Mouse (Mus musculus) limb, embryonic 13.5 days (tissue): ENCODE data around the gene Rgr. TPM values are rescaled to one million over a fixed set of nuclear protein-coding genes. Genes with fewer than 3 reads are reported as not detected.

Experiments used
- ATAC-seq: fragments of 200-750 bp; cut with Nextera tagmentation; 2 replicates; pipeline ENCODE4 v1.8.0; 2017; ENCODE audit warnings: low read depth, moderate number of reproducible peaks, moderate TSS enrichment; ENCODE audit not compliant: low FRiP score
- H3K27ac ChIP-seq: fragments of 300-500 bp; sonication (generic); 2 replicates; pipeline ENCODE4 v1.5.1; 2015; ENCODE audit warnings: inconsistent platforms, mild to moderate bottlenecking, moderate library complexity
- H3K27me3 ChIP-seq: fragments of 300-500 bp; sonication (generic); 2 replicates; pipeline ENCODE4 v1.6.1; 2015; ENCODE audit warnings: mild to moderate bottlenecking, inconsistent platforms
- H3K36me3 ChIP-seq: fragments of 300-500 bp; sonication (generic); 2 replicates; pipeline ENCODE4 v1.6.1; 2015; ENCODE audit warnings: inconsistent platforms, mild to moderate bottlenecking, moderate library complexity
- H3K4me1 ChIP-seq: fragments of 300-500 bp; sonication (generic); 2 replicates; pipeline ENCODE4 v1.6.1; 2015; ENCODE audit warnings: inconsistent platforms
- H3K4me2 ChIP-seq: fragments of 300-500 bp; sonication (generic); replicated peaks from 2 replicates; pipeline ENCODE4 v1.6.1; 2015; ENCODE audit warnings: inconsistent platforms, mild to moderate bottlenecking, moderate library complexity
- H3K4me3 ChIP-seq: fragments of 300-500 bp; sonication (generic); 2 replicates; pipeline ENCODE4 v1.5.1; 2015; ENCODE audit warnings: moderate library complexity, mild to moderate bottlenecking, inconsistent platforms
- H3K9ac ChIP-seq: fragments of 300-500 bp; sonication (generic); 2 replicates; pipeline ENCODE4 v1.6.1; 2015; ENCODE audit warnings: mild to moderate bottlenecking, inconsistent platforms
- H3K9me3 ChIP-seq: fragments of 300-500 bp; sonication (generic); 2 replicates; pipeline ENCODE4 v1.6.1; 2016; ENCODE audit warnings: inconsistent platforms
- WGBS: fragments of 180-500 bp; shearing (Covaris S2); methylation state at CpG from one replicate; pipeline ENCODE4 v1.1.7; 2015; 5-methylcytosine and 5-hydroxymethylcytosine counted together
- polyA plus RNA-seq: library from polyadenylated mRNA; unstranded; fragments of >200 nt; fragmentation: Nextera tagmentation; extraction: Ambion mirVana; gene quantifications from 2 replicates; pipeline ENCODE4 v1.2.1, GENCODE M21; 2015

Gene Rgr
- 0.15 TPM in 1 of 2 replicates, not detected in the other for polyA plus RNA-seq

DNA sequence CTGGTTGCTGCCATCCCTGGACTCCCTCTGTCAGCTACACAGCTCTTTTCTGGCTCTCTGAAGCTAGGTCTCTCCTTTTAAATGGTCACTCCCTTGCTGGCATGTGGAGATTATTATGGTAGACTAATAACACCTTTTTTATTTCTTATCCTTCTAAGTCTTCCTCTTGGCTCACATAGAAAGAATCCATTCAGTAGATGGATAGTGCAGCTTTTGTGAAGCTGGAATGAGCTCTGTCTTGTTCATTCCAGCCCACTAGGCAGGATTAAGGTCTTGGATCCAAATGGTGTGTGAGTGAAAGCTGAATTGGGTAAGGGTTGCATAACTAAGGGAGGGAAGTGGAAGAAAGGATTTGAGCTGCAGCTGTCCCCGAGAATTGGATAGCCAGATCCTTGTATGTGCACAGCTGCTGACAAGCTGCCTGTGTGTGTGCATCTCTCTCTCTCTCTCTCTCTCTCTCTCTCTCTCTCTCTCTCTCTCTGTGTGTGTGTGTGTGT is at the start of gene Rgr:
TSS of gene Rgr (minus strand) at position 51 of the 497 bp plus-strand sequence.
- Histone ChIP-seq H3K36me3 (no peaks in the 10 kb centered on the region), H3K9ac (no peak within 1 kb of the TSS), H3K27me3 (no peaks in the 10 kb centered on the region), H3K4me2 (no peak within 1 kb of the TSS), H3K4me3 (no peak within 1 kb of the TSS), H3K4me1 (no peaks in the 10 kb centered on the region), H3K9me3 (no peaks in the 10 kb centered on the region), H3K27ac (no peak within 1 kb of the TSS)
- 89% methylated on average over 1 of the region's 1 CpGs for WGBS
- ATAC-seq, result peak; percentile 32; the same call in 1 of the 2 replicates

DNA sequence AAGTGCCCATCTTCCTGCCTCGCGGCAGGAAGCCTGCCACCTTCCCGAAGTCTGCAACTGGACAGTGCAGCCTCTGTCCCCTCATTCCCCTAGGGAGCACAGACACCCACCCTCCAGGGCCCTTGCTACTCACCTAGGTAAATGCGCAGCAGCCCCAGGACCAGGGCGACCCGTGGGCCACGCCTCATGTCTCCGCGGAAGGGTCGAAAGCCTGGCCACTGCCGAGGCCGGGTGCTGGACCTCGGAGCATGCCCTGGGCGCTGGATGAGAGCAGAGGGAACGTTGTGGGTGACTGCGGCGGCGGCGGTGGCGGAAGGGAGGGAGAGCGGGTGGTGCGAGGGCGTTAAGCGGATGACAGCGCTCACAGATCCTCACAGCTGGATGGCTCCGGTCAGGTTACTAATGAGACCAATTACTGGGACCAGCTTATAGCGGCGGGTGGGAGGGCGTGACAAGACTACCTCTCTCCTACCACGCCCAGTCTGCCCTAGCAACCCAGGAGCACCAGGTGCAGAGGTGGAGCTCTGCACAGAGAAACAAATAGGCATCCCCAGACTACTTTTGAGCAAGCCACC is 49.3 kb upstream of the Rgr start, which contains the start of gene Cdhr1:
TSS of gene Cdhr1 (minus strand) at position 392 of the 575 bp plus-strand sequence.
- H3K27ac ChIP-seq, result no peak within 1 kb of the TSS
- H3K9me3 ChIP-seq, result no peaks in the 10 kb centered on the region
- under 1% methylated on average over 30 of the region's 30 CpGs for WGBS
- ATAC-seq, result peak; percentile 52
- peaks cover 53% of the 10 kb centered on the region for H3K27me3 ChIP-seq
- H3K4me3 ChIP-seq, result peak within 1 kb of the TSS; percentile 32
- peak within 1 kb of the TSS; percentile 59 for H3K4me2 ChIP-seq
- peak within 1 kb of the TSS; percentile 45; the same call in 1 of the 2 replicates for H3K9ac ChIP-seq
- H3K4me1 ChIP-seq, result peaks cover 8% of the 10 kb centered on the region
- H3K36me3 ChIP-seq, result no peaks in the 10 kb centered on the region

DNA sequence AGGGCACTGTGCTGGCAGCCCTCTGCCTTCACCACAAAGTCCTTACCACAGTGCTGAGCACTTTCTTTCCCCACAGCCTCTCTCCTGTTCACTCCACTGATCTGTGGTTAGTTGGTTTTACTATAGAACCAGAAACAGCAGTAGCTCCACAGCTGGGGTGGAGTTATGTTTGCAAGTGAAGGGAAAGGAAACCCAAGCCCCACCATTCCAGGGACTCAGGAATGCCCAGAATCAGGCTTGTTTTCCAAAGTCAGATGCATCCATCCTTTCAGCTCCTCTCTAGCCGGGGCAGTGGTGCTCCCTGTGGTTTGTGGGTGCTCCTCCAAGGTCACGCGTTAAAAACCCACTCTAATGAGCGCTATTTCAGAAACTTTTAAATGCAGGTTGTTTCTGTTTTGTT is 46.8 kb upstream of the Rgr start:
- H3K4me3 ChIP-seq, result no peak overlapping the region
- no peak overlapping the region for H3K4me2 ChIP-seq
- H3K4me1 ChIP-seq, result peaks cover 8% of the 10 kb centered on the region
- no peaks in the 10 kb centered on the region for H3K9me3 ChIP-seq
- peaks cover 50% of the 10 kb centered on the region for H3K27me3 ChIP-seq
- 76% methylated on average over 4 of the region's 4 CpGs for whole genome bisulfite sequencing
- ATAC-seq, result no peak
- no peaks in the 10 kb centered on the region for H3K36me3 ChIP-seq
- H3K27ac ChIP-seq, result no peak overlapping the region
- H3K9ac ChIP-seq, result no peak overlapping the region

DNA sequence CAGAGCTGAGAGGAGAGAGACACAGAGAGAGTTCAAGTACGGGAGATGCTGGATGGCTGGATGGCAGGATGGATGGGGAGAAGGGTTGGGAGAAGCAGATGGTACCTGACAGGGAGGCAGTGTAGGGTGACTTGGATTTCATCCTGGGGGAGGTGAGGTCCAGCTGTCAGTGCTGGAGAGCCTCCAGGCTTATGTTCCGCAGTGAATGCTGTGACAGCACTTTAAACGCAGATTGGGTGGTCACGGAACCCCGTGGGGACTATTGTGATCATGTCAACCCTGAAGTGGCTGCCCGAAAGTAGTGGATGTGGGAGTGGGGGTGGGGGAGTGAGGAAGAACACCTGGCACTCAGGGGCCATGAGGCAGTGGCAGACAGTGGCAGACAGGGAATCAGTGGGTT is 45.7 kb upstream of the Rgr start:
- 83% methylated on average over 6 of the region's 6 CpGs for WGBS
- no peak for ATAC-seq
- no peak overlapping the region for H3K9ac ChIP-seq
- no peaks in the 10 kb centered on the region for H3K36me3 ChIP-seq
- no peak overlapping the region for H3K4me2 ChIP-seq
- H3K27me3 ChIP-seq, result peaks cover 42% of the 10 kb centered on the region
- no peaks in the 10 kb centered on the region for H3K9me3 ChIP-seq
- H3K4me1 ChIP-seq, result peaks cover 8% of the 10 kb centered on the region
- no peak overlapping the region for H3K27ac ChIP-seq
- H3K4me3 ChIP-seq, result no peak overlapping the region

DNA sequence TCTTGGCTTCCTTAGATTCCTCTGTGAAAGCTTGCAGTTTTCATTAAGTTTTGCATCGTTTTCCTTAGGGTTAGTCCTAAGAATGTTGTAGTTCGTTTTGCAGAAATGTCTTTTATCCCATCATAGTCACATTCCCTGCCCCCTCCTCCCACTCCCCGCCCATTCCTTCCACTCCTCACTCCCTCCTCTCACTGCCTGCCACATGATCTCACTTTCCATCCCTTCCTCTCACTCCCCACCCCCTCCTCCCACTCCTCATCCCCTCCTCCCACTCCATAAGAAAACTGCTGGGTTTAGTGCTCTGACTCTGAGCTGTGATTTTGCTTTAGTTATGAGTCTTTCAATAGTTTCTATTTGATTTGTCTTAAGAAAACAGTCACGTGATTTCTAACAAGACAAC is 35.0 kb upstream of the Rgr start:
- no peak overlapping the region for H3K4me3 ChIP-seq
- no peak for ATAC-seq

DNA sequence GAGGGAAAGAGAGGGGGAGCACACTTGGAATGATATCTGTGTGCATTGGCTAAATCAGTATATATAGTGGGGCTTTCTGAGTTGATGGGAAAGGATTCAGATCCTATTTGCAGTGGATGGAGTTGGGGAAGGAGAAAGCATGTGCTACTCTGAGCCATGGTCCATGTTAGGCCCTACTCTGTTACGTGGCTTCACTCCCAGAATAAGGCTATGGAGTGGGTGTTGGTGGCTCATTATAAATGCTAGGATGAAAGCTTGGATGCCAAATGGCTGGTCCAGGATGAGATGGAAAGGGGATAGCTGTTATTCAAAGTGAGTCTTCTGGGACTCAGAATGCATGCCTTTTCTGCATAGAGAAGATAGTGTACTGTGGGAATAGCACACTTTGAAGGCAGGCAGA is 32.0 kb upstream of the Rgr start:
- H3K4me2 ChIP-seq, result no peak overlapping the region
- H3K27me3 ChIP-seq, result no peaks in the 10 kb centered on the region
- H3K9me3 ChIP-seq, result no peaks in the 10 kb centered on the region
- H3K36me3 ChIP-seq, result no peaks in the 10 kb centered on the region
- no peak for ATAC-seq
- 65% methylated on average over 1 of the region's 1 CpGs for WGBS
- H3K4me1 ChIP-seq, result no peaks in the 10 kb centered on the region
- no peak overlapping the region for H3K9ac ChIP-seq
- H3K4me3 ChIP-seq, result no peak overlapping the region
- H3K27ac ChIP-seq, result no peak overlapping the region

More for the DNA sequence above, 35.0 kb upstream of the Rgr start:
- Histone ChIP-seq H3K36me3 (no peaks in the 10 kb centered on the region), H3K27me3 (no peaks in the 10 kb centered on the region), H3K9ac (no peak overlapping the region), H3K27ac (no peak overlapping the region), H3K4me2 (no peak overlapping the region), H3K9me3 (no peaks in the 10 kb centered on the region), H3K4me1 (no peaks in the 10 kb centered on the region)
- 31% methylated on average over 4 of the region's 4 CpGs for WGBS

DNA sequence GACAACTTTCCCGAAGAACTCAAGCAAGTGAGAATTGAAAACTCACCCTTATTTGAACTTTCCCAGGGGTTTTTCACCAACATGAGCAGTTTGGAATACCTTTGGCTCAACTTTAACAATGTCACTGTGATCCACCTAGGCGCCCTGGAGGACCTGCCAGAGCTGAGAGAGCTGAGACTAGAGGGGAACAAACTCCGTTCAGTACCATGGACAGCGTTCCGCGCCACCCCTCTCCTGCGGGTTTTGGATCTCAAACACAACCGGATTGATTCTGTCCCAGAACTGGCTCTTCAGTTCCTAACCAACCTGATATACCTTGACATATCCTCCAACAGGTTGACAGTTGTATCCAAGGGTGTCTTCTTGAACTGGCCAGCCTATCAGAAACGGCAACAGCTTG is 19.8 kb upstream of the Rgr start:
- ATAC-seq, result no peak; the same call in 1 of the 2 replicates

DNA sequence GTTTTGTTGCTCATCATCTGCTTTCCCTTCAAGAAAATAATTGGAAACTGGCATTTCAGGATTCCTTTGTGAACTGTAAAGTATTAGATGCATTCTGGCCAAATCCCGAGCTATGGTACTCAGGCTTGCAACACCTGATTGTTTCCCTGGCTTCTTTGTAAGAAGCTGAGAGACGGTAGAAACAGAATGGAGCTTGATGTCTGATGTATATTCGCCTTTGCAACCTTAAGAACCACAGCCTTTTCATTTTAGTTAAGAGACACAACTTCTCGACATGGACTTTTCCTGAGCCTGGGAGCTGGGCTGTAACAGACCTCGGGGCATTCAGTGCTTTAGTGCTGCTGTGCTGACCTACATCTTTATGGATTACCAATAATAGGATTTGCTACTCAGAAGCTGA is 18.9 kb upstream of the Rgr start, which contains the start of gene Lrit2:
TSS of gene Lrit2 (plus strand) at position 301 of the 400 bp plus-strand sequence.
- no peak within 1 kb of the TSS for H3K4me2 ChIP-seq
- no peak within 1 kb of the TSS for H3K4me3 ChIP-seq
- H3K9ac ChIP-seq, result no peak within 1 kb of the TSS
- no peaks in the 10 kb centered on the region for H3K27me3 ChIP-seq
- no peaks in the 10 kb centered on the region for H3K36me3 ChIP-seq
- no peaks in the 10 kb centered on the region for H3K9me3 ChIP-seq
- ATAC-seq, result no peak
- H3K27ac ChIP-seq, result no peak within 1 kb of the TSS
- 80% methylated on average over 5 of the region's 5 CpGs for WGBS
- H3K4me1 ChIP-seq, result no peaks in the 10 kb centered on the region

More for the DNA sequence above, 19.8 kb upstream of the Rgr start:
- WGBS, result 22% methylated on average over 9 of the region's 9 CpGs
- Histone ChIP-seq H3K9me3 (no peaks in the 10 kb centered on the region), H3K27ac (no peak overlapping the region), H3K9ac (no peak overlapping the region), H3K36me3 (no peaks in the 10 kb centered on the region), H3K27me3 (no peaks in the 10 kb centered on the region), H3K4me3 (no peak overlapping the region), H3K4me1 (no peaks in the 10 kb centered on the region), H3K4me2 (no peak overlapping the region)

DNA sequence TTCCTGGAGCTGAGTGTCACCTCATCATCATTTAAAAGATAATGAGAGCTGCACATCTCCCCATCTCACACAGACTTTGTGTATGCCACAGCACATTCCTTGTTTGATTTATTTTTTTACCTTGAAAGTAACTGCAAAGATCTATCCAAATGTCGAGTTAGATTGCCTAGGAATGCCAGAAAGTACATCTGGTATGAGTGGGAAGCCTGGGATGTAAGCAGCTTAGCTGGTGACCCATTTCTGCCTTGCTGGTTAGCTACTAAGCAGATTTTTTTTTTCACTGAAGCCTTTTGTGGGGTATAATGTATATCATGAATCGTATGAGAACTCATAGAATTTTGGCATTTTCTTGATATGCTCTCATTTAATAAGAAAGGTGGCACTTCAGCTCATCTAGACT is 17.9 kb upstream of the Rgr start:
- no peak for ATAC-seq
- Histone ChIP-seq H3K9me3 (no peaks in the 10 kb centered on the region), H3K4me1 (no peaks in the 10 kb centered on the region), H3K36me3 (no peaks in the 10 kb centered on the region), H3K4me2 (no peak overlapping the region), H3K27ac (no peak overlapping the region), H3K4me3 (no peak overlapping the region), H3K27me3 (no peaks in the 10 kb centered on the region), H3K9ac (no peak overlapping the region)
- 62% methylated on average over 2 of the region's 2 CpGs for WGBS

DNA sequence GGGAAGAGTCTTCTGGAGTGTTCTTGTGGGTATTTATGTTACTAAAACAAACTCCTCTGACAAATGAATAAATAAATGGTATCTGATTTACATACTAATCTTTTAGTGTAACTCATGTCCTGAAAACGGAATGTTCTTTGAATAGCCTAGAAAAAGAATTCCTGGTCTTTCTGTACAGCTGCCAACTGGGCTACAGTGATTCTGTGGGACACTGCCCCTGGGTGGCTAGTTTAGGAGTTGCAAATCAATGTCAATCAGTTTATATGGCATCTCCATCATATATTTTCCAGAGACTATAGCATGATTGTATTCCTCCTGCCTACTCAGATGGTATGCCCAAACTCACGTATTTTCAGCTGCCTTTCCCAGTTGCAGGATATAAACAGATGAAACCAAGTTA is 16.1 kb upstream of the Rgr start:
- no peaks in the 10 kb centered on the region for H3K36me3 ChIP-seq
- H3K4me2 ChIP-seq, result no peak overlapping the region
- no peaks in the 10 kb centered on the region for H3K9me3 ChIP-seq
- H3K4me1 ChIP-seq, result no peaks in the 10 kb centered on the region
- ATAC-seq, result no peak
- 63% methylated on average over 2 of the region's 2 CpGs for WGBS
- no peak overlapping the region for H3K27ac ChIP-seq
- H3K9ac ChIP-seq, result no peak overlapping the region
- no peaks in the 10 kb centered on the region for H3K27me3 ChIP-seq
- H3K4me3 ChIP-seq, result no peak overlapping the region

DNA sequence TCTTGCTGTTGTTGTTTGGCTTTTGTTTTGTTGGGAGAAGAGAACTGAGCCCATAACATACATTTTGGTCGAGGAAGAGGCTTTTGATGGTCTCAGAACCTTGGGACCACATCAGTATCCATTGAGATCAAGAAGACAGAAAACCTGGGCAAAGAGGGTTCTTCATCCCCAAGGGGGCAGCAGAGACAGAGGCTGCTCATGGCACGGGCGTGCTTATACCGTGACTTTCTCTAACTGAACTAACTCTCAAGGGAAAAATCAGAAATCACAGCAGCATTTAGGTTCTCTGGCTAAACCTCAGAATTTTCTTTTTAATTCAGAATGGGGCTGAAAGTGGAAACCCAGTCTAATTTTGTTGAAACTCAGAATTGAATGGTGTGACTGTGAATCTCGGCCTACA is 14.3 kb downstream of the Rgr start:
- no peak for ATAC-seq
- no peaks in the 10 kb centered on the region for H3K9me3 ChIP-seq
- no peak overlapping the region for H3K4me2 ChIP-seq
- WGBS, result 45% methylated on average over 5 of the region's 5 CpGs
- no peak overlapping the region for H3K27ac ChIP-seq
- no peaks in the 10 kb centered on the region for H3K36me3 ChIP-seq
- no peak overlapping the region for H3K4me3 ChIP-seq
- no peaks in the 10 kb centered on the region for H3K4me1 ChIP-seq
- H3K27me3 ChIP-seq, result no peaks in the 10 kb centered on the region
- H3K9ac ChIP-seq, result no peak overlapping the region

DNA sequence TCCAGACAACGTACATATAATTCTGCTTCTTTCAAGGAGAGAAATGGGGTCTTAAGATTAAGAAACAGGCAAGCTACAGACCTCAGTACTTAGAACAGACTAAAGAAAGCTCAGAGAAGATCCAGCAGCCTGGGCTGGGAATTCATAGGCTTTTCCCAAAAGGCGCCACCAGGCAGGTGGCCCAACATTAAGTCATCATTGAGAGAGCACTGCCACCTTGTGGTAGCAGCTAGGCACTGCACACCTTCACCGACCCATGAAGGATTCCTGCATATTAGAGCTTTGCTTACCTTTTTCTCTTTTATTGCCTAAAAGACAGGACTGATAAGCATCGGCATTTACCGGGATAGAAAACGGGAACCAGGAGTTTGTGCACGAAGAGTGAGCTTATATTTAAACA is 15.5 kb downstream of the Rgr start:
- 19% methylated on average over 7 of the region's 7 CpGs for WGBS
- 0 out of 2 replicates have a peak, but pooled peaks have one; percentile 40 for ATAC-seq
- no peaks in the 10 kb centered on the region for H3K27me3 ChIP-seq

More for the DNA sequence above, 15.5 kb downstream of the Rgr start:
- Histone ChIP-seq H3K4me3 (no peak overlapping the region), H3K27ac (no peak overlapping the region), H3K36me3 (no peaks in the 10 kb centered on the region), H3K9ac (no peak overlapping the region), H3K9me3 (no peaks in the 10 kb centered on the region), H3K4me2 (no peak overlapping the region), H3K4me1 (no peaks in the 10 kb centered on the region)
